Mouse (Mus musculus): ENCODE measurements around the gene Tmem45a. TPM values are rescaled to one million over a fixed set of nuclear protein-coding genes. Genes with fewer than 3 reads are reported as not detected.
A peak's percentile ranks its signal among the peaks of the same experiment; 100 is the strongest.
"Not testable (repeated sequence)": the region's sequence is repeated elsewhere in the genome, so short reads cannot be mapped to it uniquely, and the experiment has no call there.

Tmem45a gene
- polyA plus RNA-seq (2012; rRNA removed), result 1.2 and 2.7 TPM in 2 replicates

GRCm38 (mm10) chr16:56885824-56886615 is at the start of gene Tmem45a:
Gene Tmem45a (minus strand): TSS chr16:56886166.
- WGBS, result 7% methylated on average over 25 of the region's 25 CpGs
- TF ChIP-seq POLR2A (IDR thresholded peaks at IDR 0.05; ENCODE audit: control insufficient read depth, extremely low read depth, insufficient read depth, low read length, poor library complexity) (no peak), CTCF (IDR thresholded peaks at IDR 0.05; ENCODE audit: borderline replicate concordance, control insufficient read depth, extremely low read depth, insufficient read depth, low read length, poor library complexity) (no peak)
- DNase-seq, result peak; percentile 1

GRCm38 (mm10) chr16:56928023-56928422 is 42.1 kb upstream of the Tmem45a start, which contains the start of gene Lnp1:
Gene Lnp1 (minus strand): TSS chr16:56928061.
- H3K27ac ChIP-seq (ENCODE audit: control insufficient read depth, insufficient read depth, low read length), result no peak within 1 kb of the TSS
- no peak for DNase-seq
- WGBS, result 90% methylated on average over 3 of the region's 3 CpGs
- H3K4me1 ChIP-seq (replicated peaks; ENCODE audit: control insufficient read depth, insufficient read depth, low read length), result no peaks in the 10 kb centered on the region
- TF ChIP-seq POLR2A (IDR thresholded peaks at IDR 0.05; ENCODE audit: control insufficient read depth, extremely low read depth, insufficient read depth, low read length, poor library complexity) (no peak), CTCF (IDR thresholded peaks at IDR 0.05; ENCODE audit: borderline replicate concordance, control insufficient read depth, extremely low read depth, insufficient read depth, low read length, poor library complexity) (no peak)
- H3K4me3 ChIP-seq (ENCODE audit: control insufficient read depth, insufficient read depth, low read length), result no peak within 1 kb of the TSS
- no peaks in the 10 kb centered on the region for H3K36me3 ChIP-seq (ENCODE audit: control insufficient read depth, insufficient read depth, low read length)
- H3K27me3 ChIP-seq (ENCODE audit: control insufficient read depth, insufficient read depth, low read length), result no peaks in the 10 kb centered on the region

More at GRCm38 (mm10) chr16:56885824-56886615, at the start of gene Tmem45a:
- no peaks in the 10 kb centered on the region for H3K36me3 ChIP-seq (ENCODE audit: control insufficient read depth, insufficient read depth, low read length)
- no peaks in the 10 kb centered on the region for H3K4me1 ChIP-seq (replicated peaks; ENCODE audit: control insufficient read depth, insufficient read depth, low read length)
- H3K27me3 ChIP-seq (ENCODE audit: control insufficient read depth, insufficient read depth, low read length), result no peaks in the 10 kb centered on the region
- no peak within 1 kb of the TSS for H3K4me3 ChIP-seq (ENCODE audit: control insufficient read depth, insufficient read depth, low read length)
- H3K27ac ChIP-seq (ENCODE audit: control insufficient read depth, insufficient read depth, low read length), result no peak within 1 kb of the TSS

- no peaks in the 10 kb centered on the region for H3K36me3 ChIP-seq (ENCODE audit: control insufficient read depth, insufficient read depth, low read length)
- DNase-seq, result no peak
- 24% methylated on average over 8 of the region's 8 CpGs for WGBS
- no peak overlapping the region for H3K4me3 ChIP-seq (ENCODE audit: control insufficient read depth, insufficient read depth, low read length)
- no peaks in the 10 kb centered on the region for H3K27me3 ChIP-seq (ENCODE audit: control insufficient read depth, insufficient read depth, low read length)
- no peak for TF ChIP-seq CTCF (IDR thresholded peaks at IDR 0.05; ENCODE audit: borderline replicate concordance, control insufficient read depth, extremely low read depth, insufficient read depth, low read length, poor library complexity)
- TF ChIP-seq POLR2A (IDR thresholded peaks at IDR 0.05; ENCODE audit: control insufficient read depth, extremely low read depth, insufficient read depth, low read length, poor library complexity), result no peak
- no peak overlapping the region for H3K27ac ChIP-seq (ENCODE audit: control insufficient read depth, insufficient read depth, low read length)
- no peaks in the 10 kb centered on the region for H3K4me1 ChIP-seq (replicated peaks; ENCODE audit: control insufficient read depth, insufficient read depth, low read length)
Measured at GRCm38 (mm10) chr16:56920102-56920657, 34.2 kb upstream of the Tmem45a start.

- no peak overlapping the region for H3K27ac ChIP-seq (ENCODE audit: control insufficient read depth, insufficient read depth, low read length)
- 88% methylated on average over 7 of the region's 7 CpGs for WGBS
- no peak for DNase-seq
Measured at GRCm38 (mm10) chr16:56917230-56917629, 31.3 kb upstream of the Tmem45a start.

GRCm38 (mm10) chr16:56908986-56909385 is 23.0 kb upstream of the Tmem45a start:
- Histone ChIP-seq H3K27me3 (ENCODE audit: control insufficient read depth, insufficient read depth, low read length) (no peaks in the 10 kb centered on the region), H3K27ac (ENCODE audit: control insufficient read depth, insufficient read depth, low read length) (no peak overlapping the region), H3K4me3 (ENCODE audit: control insufficient read depth, insufficient read depth, low read length) (no peak overlapping the region), H3K36me3 (ENCODE audit: control insufficient read depth, insufficient read depth, low read length) (no peaks in the 10 kb centered on the region), H3K4me1 (replicated peaks; ENCODE audit: control insufficient read depth, insufficient read depth, low read length) (no peaks in the 10 kb centered on the region)
- 79% methylated on average over 5 of the region's 5 CpGs for WGBS
- DNase-seq, result no peak
- TF ChIP-seq POLR2A (IDR thresholded peaks at IDR 0.05; ENCODE audit: control insufficient read depth, extremely low read depth, insufficient read depth, low read length, poor library complexity) (no peak), CTCF (IDR thresholded peaks at IDR 0.05; ENCODE audit: borderline replicate concordance, control insufficient read depth, extremely low read depth, insufficient read depth, low read length, poor library complexity) (no peak)

More at GRCm38 (mm10) chr16:56917230-56917629, 31.3 kb upstream of the Tmem45a start:
- Histone ChIP-seq H3K27me3 (ENCODE audit: control insufficient read depth, insufficient read depth, low read length) (no peaks in the 10 kb centered on the region), H3K4me1 (replicated peaks; ENCODE audit: control insufficient read depth, insufficient read depth, low read length) (no peaks in the 10 kb centered on the region), H3K36me3 (ENCODE audit: control insufficient read depth, insufficient read depth, low read length) (no peaks in the 10 kb centered on the region), H3K4me3 (ENCODE audit: control insufficient read depth, insufficient read depth, low read length) (no peak overlapping the region)
- TF ChIP-seq POLR2A (IDR thresholded peaks at IDR 0.05; ENCODE audit: control insufficient read depth, extremely low read depth, insufficient read depth, low read length, poor library complexity), result no peak
- TF ChIP-seq CTCF (IDR thresholded peaks at IDR 0.05; ENCODE audit: borderline replicate concordance, control insufficient read depth, extremely low read depth, insufficient read depth, low read length, poor library complexity), result no peak

- not testable (repeated sequence) for DNase-seq
- 88% methylated on average over 3 of the region's 3 CpGs for WGBS
Measured at GRCm38 (mm10) chr16:56902206-56902605, 16.2 kb upstream of the Tmem45a start.

More at GRCm38 (mm10) chr16:56902206-56902605, 16.2 kb upstream of the Tmem45a start:
- not testable (repeated sequence) for H3K4me3 ChIP-seq (ENCODE audit: control insufficient read depth, insufficient read depth, low read length); H3K36me3 ChIP-seq (ENCODE audit: control insufficient read depth, insufficient read depth, low read length); H3K27ac ChIP-seq (ENCODE audit: control insufficient read depth, insufficient read depth, low read length); H3K4me1 ChIP-seq (replicated peaks; ENCODE audit: control insufficient read depth, insufficient read depth, low read length); H3K27me3 ChIP-seq (ENCODE audit: control insufficient read depth, insufficient read depth, low read length)

Data from thymus, adult 2 months (tissue).